Mouse (Mus musculus): ENCODE results near the gene Lix1l. TPM values are rescaled to one million over a fixed set of nuclear protein-coding genes. Genes with fewer than 3 reads are reported as not detected.
"Not testable (repeated sequence)": the region's sequence is repeated elsewhere in the genome, so short reads cannot be mapped to it uniquely, and the experiment has no call there.

The Lix1l gene
- polyA plus RNA-seq, 1 experiment from 2014 or later: 6.8 TPM

DNA sequence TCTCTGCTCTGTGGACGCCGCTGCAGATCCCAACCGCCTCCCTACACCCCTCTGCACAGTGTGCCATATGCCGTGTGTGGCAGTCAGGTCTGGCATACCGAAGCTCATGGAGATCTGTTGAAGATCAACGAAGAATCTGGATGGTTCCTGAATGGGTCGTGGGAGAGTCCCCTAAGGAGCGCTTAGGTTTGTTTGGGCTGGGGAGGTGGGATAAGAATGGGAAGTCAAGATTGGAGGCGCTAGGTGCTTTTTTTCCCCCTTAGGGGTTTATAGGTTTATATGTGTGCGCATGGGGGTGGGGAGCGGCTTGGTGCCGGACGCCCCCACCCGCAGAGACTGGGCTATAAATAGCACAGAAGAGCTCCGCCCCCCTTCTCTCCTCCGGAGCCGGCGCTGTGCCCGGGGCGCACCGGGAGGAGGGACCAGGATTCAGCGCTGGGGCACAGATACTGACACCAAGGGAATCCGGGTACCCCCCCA is 4.7 kb upstream of the Lix1l start, which contains the start of gene Ankrd34a:
Gene Ankrd34a (plus strand): TSS at position 409 of the 480 bp plus-strand sequence.
- peaks cover 47% of the 10 kb centered on the region for H3K4me1 ChIP-seq
- H3K27ac ChIP-seq: peak within 1 kb of the TSS; percentile 64; the same call in 1 of the 2 replicates
- H3K27me3 ChIP-seq: peaks cover 17% of the 10 kb centered on the region

GRCm38 (mm10) chr3:96596855-96597254 is 4.1 kb upstream of the Lix1l start:
- ATAC-seq (ENCODE audit: insufficient number of reproducible peaks, insufficient read depth, low FRiP score, low TSS enrichment): no peak
- WGBS: 8% methylated on average over 9 of the region's 12 CpGs
- Histone ChIP-seq H3K27me3 (peaks cover 17% of the 10 kb centered on the region), H3K9ac (peak overlapping the region; percentile 63), H3K9me3 (no peaks in the 10 kb centered on the region), H3K4me2 (replicated peaks) (peak overlapping the region; percentile 96), H3K4me3 (peak overlapping the region; percentile 47), H3K27ac (no peak overlapping the region), H3K36me3 (no peaks in the 10 kb centered on the region), H3K4me1 (peaks cover 47% of the 10 kb centered on the region)

More for the DNA sequence above, 4.7 kb upstream of the Lix1l start, which contains the start of gene Ankrd34a:
- H3K9me3 ChIP-seq: no peaks in the 10 kb centered on the region
- peak within 1 kb of the TSS; percentile 63 for H3K9ac ChIP-seq
- under 1% methylated on average over 23 of the region's 23 CpGs for WGBS
- no peak for ATAC-seq (ENCODE audit: insufficient number of reproducible peaks, insufficient read depth, low FRiP score, low TSS enrichment)
- peak within 1 kb of the TSS; percentile 96 for H3K4me2 ChIP-seq (replicated peaks)
- peak within 1 kb of the TSS; percentile 47 for H3K4me3 ChIP-seq
- H3K36me3 ChIP-seq: no peaks in the 10 kb centered on the region

DNA sequence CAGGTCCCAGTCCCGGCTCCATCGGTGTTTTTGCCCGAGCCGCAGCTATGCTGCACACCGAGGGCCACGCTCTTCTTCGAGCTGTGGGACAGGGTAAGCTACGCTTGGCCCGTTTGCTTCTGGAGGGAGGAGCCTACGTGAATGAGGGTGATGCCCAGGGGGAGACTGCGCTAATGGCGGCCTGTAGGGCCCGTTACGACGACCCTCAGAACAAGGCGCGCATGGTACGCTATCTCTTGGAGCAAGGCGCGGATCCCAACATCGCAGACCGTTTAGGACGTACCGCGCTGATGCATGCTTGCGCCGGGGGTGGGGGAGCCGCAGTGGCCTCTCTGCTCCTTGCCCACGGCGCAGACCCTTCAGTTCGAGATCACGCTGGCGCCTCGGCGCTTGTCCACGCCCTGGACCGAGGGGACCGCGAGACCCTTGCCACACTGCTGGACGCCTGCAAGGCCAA is 3.5 kb upstream of the Lix1l start:
- no peak for ATAC-seq (ENCODE audit: insufficient number of reproducible peaks, insufficient read depth, low FRiP score, low TSS enrichment)
- Histone ChIP-seq H3K4me2 (replicated peaks) (peak overlapping the region; percentile 96), H3K9ac (peak overlapping the region; percentile 63), H3K27me3 (peaks cover 17% of the 10 kb centered on the region), H3K4me1 (peaks cover 48% of the 10 kb centered on the region), H3K27ac (peak overlapping the region; percentile 64; the same call in 1 of the 2 replicates), H3K4me3 (peak overlapping the region; percentile 47), H3K36me3 (no peaks in the 10 kb centered on the region), H3K9me3 (no peaks in the 10 kb centered on the region)
- WGBS: under 1% methylated on average over 40 of the region's 40 CpGs

- no peaks in the 10 kb centered on the region for H3K36me3 ChIP-seq
- peak overlapping the region; percentile 63 for H3K9ac ChIP-seq
- peak overlapping the region; percentile 96 for H3K4me2 ChIP-seq (replicated peaks)
- H3K4me3 ChIP-seq: peak overlapping the region; percentile 47
- peak overlapping the region; percentile 64; the same call in 1 of the 2 replicates for H3K27ac ChIP-seq
- peaks cover 17% of the 10 kb centered on the region for H3K27me3 ChIP-seq
- peaks cover 49% of the 10 kb centered on the region for H3K4me1 ChIP-seq
- WGBS: 1% methylated on average over 54 of the region's 54 CpGs
- no peaks in the 10 kb centered on the region for H3K9me3 ChIP-seq
- ATAC-seq (ENCODE audit: insufficient number of reproducible peaks, insufficient read depth, low FRiP score, low TSS enrichment): no peak
Measured at GRCm38 (mm10) chr3:96598156-96599068, 2.5 kb upstream of the Lix1l start.

DNA sequence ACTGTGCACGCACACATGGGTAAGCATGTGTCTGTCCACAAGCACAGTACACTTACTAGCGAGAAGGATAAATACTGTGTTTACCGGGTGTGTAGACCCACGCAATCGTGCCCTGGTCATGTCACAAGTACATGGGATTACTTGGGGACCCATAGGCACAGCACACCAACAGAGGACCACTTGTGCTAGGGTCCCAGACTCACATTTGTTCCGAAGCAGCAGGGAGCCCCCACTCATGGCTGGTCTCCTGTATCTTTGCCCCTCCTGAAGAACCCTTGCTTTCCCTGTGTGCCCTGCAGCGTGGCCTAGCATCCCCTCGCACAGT is 1.9 kb upstream of the Lix1l start:
- Histone ChIP-seq H3K4me2 (replicated peaks) (peak overlapping the region; percentile 96), H3K4me3 (peak overlapping the region; percentile 47; the same call in 1 of the 2 replicates), H3K9me3 (no peaks in the 10 kb centered on the region), H3K4me1 (peaks cover 52% of the 10 kb centered on the region), H3K27me3 (peaks cover 17% of the 10 kb centered on the region), H3K9ac (no peak overlapping the region), H3K27ac (no peak overlapping the region), H3K36me3 (no peaks in the 10 kb centered on the region)
- ATAC-seq (ENCODE audit: insufficient number of reproducible peaks, insufficient read depth, low FRiP score, low TSS enrichment): no peak
- 44% methylated on average over 8 of the region's 8 CpGs for WGBS

DNA sequence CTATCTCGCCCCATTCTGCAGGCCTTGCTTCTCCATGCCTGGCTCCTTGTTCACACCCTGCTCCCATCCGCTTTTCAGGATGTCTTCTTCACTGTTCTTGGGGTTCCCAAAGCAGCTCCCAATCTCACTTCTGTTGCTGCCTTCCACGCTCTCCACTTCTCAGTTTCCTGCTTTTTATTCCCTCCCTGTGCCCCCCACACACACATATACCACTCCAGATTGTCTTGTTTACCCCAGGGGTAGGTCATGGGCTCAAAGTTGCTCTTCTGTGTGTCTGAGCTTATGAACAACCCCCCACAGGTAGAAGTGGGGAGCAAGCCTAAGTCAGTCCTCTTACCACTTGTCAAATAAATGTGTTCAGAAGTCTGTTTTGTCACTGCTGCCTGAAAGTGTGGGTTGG is 1.5 kb upstream of the Lix1l start:
- no peak for ATAC-seq (ENCODE audit: insufficient number of reproducible peaks, insufficient read depth, low FRiP score, low TSS enrichment)
- 77% methylated on average over 3 of the region's 3 CpGs for WGBS

GRCm38 (mm10) chr3:96601251-96601787 is 370 bp downstream of the Lix1l start:
- WGBS: under 1% methylated on average over 40 of the region's 40 CpGs
- peak overlapping the region; percentile 65 for H3K4me2 ChIP-seq (replicated peaks)
- H3K4me3 ChIP-seq: peak overlapping the region; percentile 89
- H3K27ac ChIP-seq: peak overlapping the region; percentile 97
- H3K36me3 ChIP-seq: no peaks in the 10 kb centered on the region
- H3K9ac ChIP-seq: peak overlapping the region; percentile 95
- peak; percentile 64 for ATAC-seq (ENCODE audit: insufficient number of reproducible peaks, insufficient read depth, low FRiP score, low TSS enrichment)
- peaks cover 6% of the 10 kb centered on the region for H3K27me3 ChIP-seq
- no peaks in the 10 kb centered on the region for H3K9me3 ChIP-seq
- peaks cover 54% of the 10 kb centered on the region for H3K4me1 ChIP-seq

More for the DNA sequence above, 1.5 kb upstream of the Lix1l start:
- Histone ChIP-seq H3K4me1 (peaks cover 54% of the 10 kb centered on the region), H3K4me3 (no peak overlapping the region), H3K4me2 (replicated peaks) (no peak overlapping the region), H3K9me3 (no peaks in the 10 kb centered on the region), H3K9ac (no peak overlapping the region), H3K27ac (no peak overlapping the region), H3K36me3 (no peaks in the 10 kb centered on the region), H3K27me3 (peaks cover 17% of the 10 kb centered on the region)

DNA sequence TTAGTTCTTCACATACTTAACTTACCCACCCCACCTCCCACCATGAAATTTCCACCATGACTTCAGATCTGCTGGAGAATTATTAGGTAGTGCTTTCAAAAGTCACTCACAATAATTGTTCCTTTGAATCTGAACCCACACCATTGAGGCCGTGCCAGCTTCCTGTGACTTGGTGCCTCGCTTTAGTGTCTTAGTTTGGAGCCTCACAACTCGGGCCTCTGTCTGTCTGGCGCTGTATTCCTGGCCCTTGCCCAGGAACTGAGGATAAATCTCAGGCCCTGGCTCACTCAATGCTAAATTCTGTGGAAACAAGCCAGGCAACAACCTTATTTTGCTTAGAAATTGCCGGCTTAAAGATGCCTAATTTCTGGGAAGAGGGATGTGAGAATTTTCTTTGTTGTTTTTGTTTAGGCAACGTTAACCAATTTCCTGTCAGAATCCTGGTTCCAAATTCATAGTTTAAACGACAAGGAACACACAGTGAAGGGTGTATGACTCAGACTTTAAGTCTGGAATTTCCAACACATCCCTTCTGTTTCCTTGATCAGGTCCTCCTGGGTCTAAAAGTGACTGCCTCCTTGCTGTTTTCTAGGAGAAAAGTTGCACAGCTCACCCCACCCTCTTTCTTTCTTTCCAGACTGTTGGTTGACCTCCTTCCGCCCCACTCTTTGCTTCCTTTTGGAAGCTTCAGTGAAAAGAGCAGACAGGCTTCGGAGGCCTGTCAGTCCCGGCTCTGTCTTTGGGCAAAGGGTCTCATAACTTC is 1.2 kb downstream of the Lix1l start:
- ATAC-seq (ENCODE audit: insufficient number of reproducible peaks, insufficient read depth, low FRiP score, low TSS enrichment): no peak
- peaks cover 6% of the 10 kb centered on the region; the same call in 1 of the 2 replicates for H3K27me3 ChIP-seq
- no peaks in the 10 kb centered on the region for H3K9me3 ChIP-seq
- 24% methylated on average over 10 of the region's 10 CpGs for WGBS
- peak overlapping the region; percentile 89 for H3K4me3 ChIP-seq
- no peaks in the 10 kb centered on the region for H3K36me3 ChIP-seq
- H3K27ac ChIP-seq: peak overlapping the region; percentile 97
- H3K4me2 ChIP-seq (replicated peaks): peak overlapping the region; percentile 65
- peak overlapping the region; percentile 95 for H3K9ac ChIP-seq
- H3K4me1 ChIP-seq: peaks cover 46% of the 10 kb centered on the region

DNA sequence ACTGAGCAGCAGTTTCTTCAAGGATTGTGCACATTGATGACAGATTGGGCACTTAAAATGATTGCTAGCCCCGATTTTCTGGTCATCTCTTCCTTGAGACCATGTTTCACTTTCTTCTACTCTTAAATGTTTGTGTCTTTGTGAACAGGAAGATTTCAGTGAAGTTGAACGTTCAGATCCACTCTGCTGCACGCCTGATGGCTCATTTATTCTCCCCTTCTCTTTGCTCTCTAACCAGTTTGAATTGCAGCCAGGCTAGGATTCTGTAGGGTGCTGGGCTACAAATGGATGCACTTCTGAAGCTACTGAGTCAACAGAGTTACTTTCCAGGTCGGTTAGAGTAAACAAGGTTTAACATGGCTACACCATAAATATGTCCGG is 1.7 kb downstream of the Lix1l start:
- peaks cover 6% of the 10 kb centered on the region; the same call in 1 of the 2 replicates for H3K27me3 ChIP-seq
- no peaks in the 10 kb centered on the region for H3K9me3 ChIP-seq
- peak overlapping the region; percentile 97 for H3K27ac ChIP-seq
- 46% methylated on average over 5 of the region's 5 CpGs for WGBS
- H3K4me2 ChIP-seq (replicated peaks): peak overlapping the region; percentile 65
- peak overlapping the region; percentile 95 for H3K9ac ChIP-seq
- H3K4me1 ChIP-seq: peaks cover 42% of the 10 kb centered on the region
- no peaks in the 10 kb centered on the region for H3K36me3 ChIP-seq
- H3K4me3 ChIP-seq: peak overlapping the region; percentile 89
- no peak for ATAC-seq (ENCODE audit: insufficient number of reproducible peaks, insufficient read depth, low FRiP score, low TSS enrichment)

DNA sequence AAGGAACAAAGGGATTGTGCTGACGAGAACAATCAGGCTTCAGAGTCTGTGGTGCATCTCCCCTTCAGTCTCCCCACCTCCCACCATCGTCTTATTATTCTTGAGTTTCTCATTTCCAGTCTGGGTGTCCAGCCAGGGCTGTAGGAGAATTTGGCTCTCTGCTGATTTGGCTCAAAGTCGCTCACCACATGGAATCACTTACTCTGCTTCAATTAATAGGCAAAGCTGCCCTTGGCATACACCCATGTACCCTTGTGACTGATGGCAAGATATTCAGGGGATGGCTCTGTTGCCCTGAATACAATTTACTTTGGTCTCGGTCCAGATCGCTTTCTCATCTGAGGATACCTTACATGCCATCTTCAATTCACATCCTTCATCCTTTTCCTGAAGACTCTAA is 2.4 kb downstream of the Lix1l start:
- Histone ChIP-seq H3K4me3 (peak overlapping the region; percentile 89), H3K27me3 (peaks cover 6% of the 10 kb centered on the region; the same call in 1 of the 2 replicates), H3K4me2 (replicated peaks) (peak overlapping the region; percentile 65), H3K9me3 (no peaks in the 10 kb centered on the region), H3K27ac (peak overlapping the region; percentile 97), H3K4me1 (peaks cover 39% of the 10 kb centered on the region), H3K36me3 (no peaks in the 10 kb centered on the region), H3K9ac (peak overlapping the region; percentile 95; the same call in 1 of the 2 replicates)
- WGBS: 53% methylated on average over 5 of the region's 5 CpGs
- no peak for ATAC-seq (ENCODE audit: insufficient number of reproducible peaks, insufficient read depth, low FRiP score, low TSS enrichment)

GRCm38 (mm10) chr3:96606007-96606406 is 5.1 kb downstream of the Lix1l start:
- not testable (repeated sequence) for H3K4me3 ChIP-seq; H3K4me2 ChIP-seq (replicated peaks); H3K9me3 ChIP-seq; H3K36me3 ChIP-seq; H3K27ac ChIP-seq; H3K27me3 ChIP-seq; H3K9ac ChIP-seq; ATAC-seq (ENCODE audit: insufficient number of reproducible peaks, insufficient read depth, low FRiP score, low TSS enrichment)
- WGBS: 87% methylated on average over 4 of the region's 4 CpGs
- H3K4me1 ChIP-seq: peaks cover 25% of the 10 kb centered on the region
